Mouse (Mus musculus) bone marrow macrophage, adult 2 months (primary cell): ENCODE data around the gene Sqstm1. TPM values are rescaled to one million over a fixed set of nuclear protein-coding genes. Genes with fewer than 3 reads are reported as not detected.

Experiments used
- H3K27ac ChIP-seq: 2 replicates; pipeline ENCODE4 v1.5.1; 2012; ENCODE audit warnings: low read depth, low read length; ENCODE audit not compliant: insufficient read depth
- H3K4me1 ChIP-seq: 2 replicates; pipeline ENCODE4 v1.6.1; 2012; ENCODE audit warnings: low read length; ENCODE audit not compliant: control insufficient read depth, insufficient read depth
- H3K4me3 ChIP-seq: 2 replicates; pipeline ENCODE4 v1.5.1; 2012; ENCODE audit warnings: mild to moderate bottlenecking, low read length, moderate library complexity; ENCODE audit not compliant: insufficient read depth
- CTCF ChIP-seq: IDR thresholded peaks from 2 replicates; pipeline ENCODE4 v1.5.1; 2012; ENCODE audit warnings: low read depth, mild to moderate bottlenecking, low read length, moderate library complexity
- POLR2A ChIP-seq: IDR thresholded peaks from 2 replicates; pipeline ENCODE4 v1.6.1; 2012; ENCODE audit warnings: mild to moderate bottlenecking, low read depth, low read length, borderline replicate concordance
- polyA plus RNA-seq: library from polyadenylated mRNA; stranded (reverse); fragments of >200 nt; gene quantifications from 2 replicates; pipeline ENCODE4 v1.2.4, GENCODE M21; 2012; ENCODE audit not compliant: missing spikeins, insufficient read depth, insufficient read length

Sqstm1 gene
- polyA plus RNA-seq, 1 experiment = 560 TPM

GRCm38 (mm10) chr11:50223783-50224662, 13.4 kb upstream of the Sqstm1 start:
- TF ChIP-seq CTCF (no peak), POLR2A (no peak)
- Histone ChIP-seq H3K4me3 (peak overlapping the region; percentile 97), H3K27ac (peak overlapping the region; percentile 87), H3K4me1 (peaks cover 44% of the 10 kb centered on the region)

GRCm38 (mm10) chr11:50222559-50223276, 12.1 kb upstream of the Sqstm1 start:
- Histone ChIP-seq H3K27ac (peak overlapping the region; percentile 87; the same call in 1 of the 2 replicates), H3K4me1 (peaks cover 44% of the 10 kb centered on the region), H3K4me3 (peak overlapping the region; percentile 97)
- TF ChIP-seq POLR2A (no peak), CTCF (no peak)

- H3K4me1 ChIP-seq = peaks cover 53% of the 10 kb centered on the region
- H3K27ac ChIP-seq = no peak overlapping the region
- TF ChIP-seq POLR2A = no peak
- TF ChIP-seq CTCF = no peak
- no peak overlapping the region for H3K4me3 ChIP-seq
Observed at GRCm38 (mm10) chr11:50219833-50220232, 9.2 kb upstream of the Sqstm1 start.

- Histone ChIP-seq H3K27ac (peak overlapping the region; percentile 52), H3K4me1 (peaks cover 63% of the 10 kb centered on the region), H3K4me3 (no peak overlapping the region)
- TF ChIP-seq CTCF (no peak), POLR2A (no peak)
Observed at GRCm38 (mm10) chr11:50217811-50218210, 7.2 kb upstream of the Sqstm1 start.

GRCm38 (mm10) chr11:50216724-50217366, 6.2 kb upstream of the Sqstm1 start:
- Histone ChIP-seq H3K27ac (peak overlapping the region; percentile 52), H3K4me1 (peaks cover 64% of the 10 kb centered on the region), H3K4me3 (no peak overlapping the region)
- no peak for TF ChIP-seq CTCF
- TF ChIP-seq POLR2A = no peak

GRCm38 (mm10) chr11:50215633-50216032, 5.0 kb upstream of the Sqstm1 start:
- Histone ChIP-seq H3K4me3 (no peak overlapping the region), H3K27ac (no peak overlapping the region), H3K4me1 (peaks cover 64% of the 10 kb centered on the region)
- TF ChIP-seq POLR2A (no peak), CTCF (no peak)

GRCm38 (mm10) chr11:50214631-50215030, 4.0 kb upstream of the Sqstm1 start:
- no peak overlapping the region for H3K4me3 ChIP-seq
- peak overlapping the region; percentile 25; the same call in 1 of the 2 replicates for H3K27ac ChIP-seq
- TF ChIP-seq CTCF (no peak), POLR2A (no peak)
- peaks cover 58% of the 10 kb centered on the region for H3K4me1 ChIP-seq

GRCm38 (mm10) chr11:50212848-50213758, 2.5 kb upstream of the Sqstm1 start:
- TF ChIP-seq CTCF (no peak), POLR2A (0 out of 2 replicates have a peak, but pooled peaks have one; percentile 35)
- Histone ChIP-seq H3K4me3 (0 out of 2 replicates have a peak overlapping the region, but pooled peaks have one; percentile 8), H3K4me1 (peaks cover 51% of the 10 kb centered on the region), H3K27ac (peak overlapping the region; percentile 96)

- Histone ChIP-seq H3K4me1 (peaks cover 51% of the 10 kb centered on the region), H3K27ac (peak overlapping the region; percentile 96), H3K4me3 (0 out of 2 replicates have a peak overlapping the region, but pooled peaks have one; percentile 8)
- TF ChIP-seq CTCF = no peak
- TF ChIP-seq POLR2A = no peak
Observed at GRCm38 (mm10) chr11:50212060-50212739, 1.6 kb upstream of the Sqstm1 start.
